In the genomic region with DNA sequence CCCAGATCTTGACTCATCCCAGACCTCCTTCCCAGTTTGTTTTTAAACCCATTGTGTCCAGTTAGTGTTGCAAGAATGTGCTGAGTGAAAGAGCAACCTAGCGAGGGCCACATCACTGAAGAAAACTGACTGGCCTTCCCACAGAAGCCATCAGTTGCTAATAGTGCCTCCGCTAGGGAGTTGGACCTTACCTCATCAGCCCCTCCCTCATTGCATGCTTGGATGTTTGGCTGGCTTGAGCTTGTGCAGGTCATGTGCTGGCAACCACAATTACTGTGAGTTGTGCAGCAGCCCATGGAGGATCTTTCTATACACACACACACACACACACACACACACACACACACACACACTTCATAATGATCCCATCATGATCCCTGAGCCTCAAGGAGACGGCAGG, we compare ENCODE assay signal across 28 mouse cellular contexts.
"Had no signal": no experiment of that assay in that cellular context is flagged by ENCODE, and none has a peak within 500 bp of the region (broad histone marks: within the 10 kb centered on the region; RNA-seq: fewer than 3 reads in every experiment).

No protein-coding gene starts in this region.

- H3K36me3 ChIP-seq: heart, embryonic 15.5 days; hindbrain, embryonic 12.5 days; kidney, embryonic 15.5 days; limb, embryonic 13.5 days; limb, embryonic 15.5 days; liver, embryonic 12.5 days had no signal

- ATAC-seq: hindbrain, embryonic 16.5 days; intestine, embryonic 16.5 days; liver, embryonic 12.5 days had no signal

- H3K9ac ChIP-seq: heart, embryonic 13.5 days; heart, embryonic 15.5 days; hindbrain, embryonic 12.5 days; hindbrain, embryonic 14.5 days; kidney, embryonic 15.5 days; limb, embryonic 13.5 days; limb, embryonic 15.5 days; liver, embryonic 12.5 days; liver, embryonic 14.5 days had no signal

- H3K27ac ChIP-seq: gastrocnemius, adult 2 months; heart, adult 2 months; heart, embryonic 13.5 days; heart, embryonic 15.5 days; hindbrain, embryonic 10.5 days; hindbrain, embryonic 12.5 days; hindbrain, embryonic 14.5 days; kidney, embryonic 15.5 days; kidney, postnatal 0 days; limb, embryonic 13.5 days; limb, embryonic 15.5 days; liver, embryonic 12.5 days; liver, embryonic 14.5 days had no signal

- DNase-seq: gastrocnemius, adult 2 months; gastrocnemius, postnatal 10 days; gastrocnemius, postnatal 25 days; heart, adult 2 months; heart, postnatal 14 days; heart, postnatal 4 days; kidney, adult 11 months; kidney, adult 2 months; kidney, adult 9 months; kidney, postnatal 14 days; kidney, postnatal 36 days; layer of hippocampus, adult 9-11 months; layer of hippocampus, postnatal 36 days; left cerebral cortex, postnatal 4 days had no signal

- H3K4me1 ChIP-seq: heart, embryonic 13.5 days; liver, embryonic 12.5 days had no signal

- H3K27me3 ChIP-seq: heart, embryonic 15.5 days; hindbrain, embryonic 12.5 days; kidney, embryonic 15.5 days; limb, embryonic 13.5 days; limb, embryonic 15.5 days; liver, embryonic 12.5 days had no signal

- H3K4me3 ChIP-seq: gastrocnemius, adult 2 months; heart, adult 2 months; heart, embryonic 13.5 days; heart, embryonic 15.5 days; hindbrain, embryonic 10.5 days; hindbrain, embryonic 12.5 days; kidney, embryonic 15.5 days; limb, embryonic 13.5 days; limb, embryonic 15.5 days; liver, embryonic 12.5 days had no signal

- H3K9me3 ChIP-seq: heart, embryonic 13.5 days; heart, embryonic 15.5 days; hindbrain, embryonic 10.5 days; hindbrain, embryonic 12.5 days; kidney, embryonic 15.5 days; limb, embryonic 13.5 days; limb, embryonic 15.5 days; liver, embryonic 12.5 days had no signal

- H3K4me2 ChIP-seq: heart, embryonic 11.5 days; heart, embryonic 13.5 days; heart, embryonic 15.5 days; hindbrain, embryonic 12.5 days; hindbrain, embryonic 14.5 days; kidney, embryonic 15.5 days; limb, embryonic 13.5 days; limb, embryonic 15.5 days; liver, embryonic 12.5 days had no signal
